Mouse (Mus musculus): ENCODE measurements around the gene Xpot.

DNA sequence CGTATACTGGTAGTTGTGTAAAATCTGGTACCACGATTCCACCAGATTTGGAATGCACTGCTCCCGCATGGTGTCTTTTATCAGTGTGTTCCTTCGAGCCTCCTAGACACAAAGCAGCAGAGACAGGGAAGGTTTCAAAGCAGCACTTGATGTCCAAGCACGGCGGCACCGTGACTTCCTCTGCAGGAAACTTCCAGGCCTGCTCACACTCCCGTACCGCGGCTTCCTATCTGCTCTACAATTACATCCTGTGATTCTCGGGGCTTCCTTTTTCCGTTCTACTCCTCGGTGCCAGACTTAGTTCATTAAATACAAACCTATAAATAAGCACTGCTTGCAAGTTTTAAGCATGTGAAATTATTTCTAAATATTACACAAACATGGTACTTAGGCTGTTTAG, 12.6 kb downstream of the Xpot start:
- TF ChIP-seq CTCF (IDR thresholded peaks at IDR 0.05; ENCODE audit: control insufficient read depth, insufficient read depth, low read length) (no peak), POLR2A (IDR thresholded peaks at IDR 0.05; ENCODE audit: borderline replicate concordance, control insufficient read depth, low read depth, low read length) (no peak)

Measured in bone marrow, adult 2 months (tissue).